Mouse (Mus musculus) heart, adult 2 months (tissue): ENCODE measurements around the gene Nup210. TPM values are rescaled to one million over a fixed set of nuclear protein-coding genes. Genes with fewer than 3 reads are reported as not detected.

Experiments used
- DNase-seq, 2 experiments: peaks; one replicate each; pipeline ENCODE4 v3.0.0; 2021
- H3K27ac ChIP-seq: fragments of 200-600 bp; 2 replicates; pipeline ENCODE4 v1.8.1; 2022
- H3K27me3 ChIP-seq: fragments of 200-500 bp; 2 replicates; pipeline ENCODE4 v1.6.1; 2012; ENCODE audit warnings: mild to moderate bottlenecking, low read length, inconsistent platforms, mixed read lengths; ENCODE audit not compliant: control insufficient read depth, insufficient read depth
- H3K36me3 ChIP-seq: fragments of 200-500 bp; 2 replicates; pipeline ENCODE4 v1.6.1; 2012; ENCODE audit warnings: low read length, inconsistent platforms; ENCODE audit not compliant: control insufficient read depth, insufficient read depth
- H3K4me1 ChIP-seq: fragments of 200-500 bp; 2 replicates; pipeline ENCODE4 v1.6.1; 2011; ENCODE audit warnings: low read length; ENCODE audit not compliant: control insufficient read depth, insufficient read depth
- H3K4me3 ChIP-seq: fragments of 200-600 bp; 2 replicates; pipeline ENCODE4 v1.8.1; 2022
- H3K79me2 ChIP-seq: fragments of 200-500 bp; replicated peaks from 2 replicates; pipeline ENCODE4 v1.6.1; 2012; ENCODE audit warnings: mild to moderate bottlenecking, inconsistent platforms, low read length, moderate library complexity, mixed read lengths; ENCODE audit not compliant: control insufficient read depth, insufficient read depth
- H3K9ac ChIP-seq: fragments of 200-500 bp; 2 replicates; pipeline ENCODE4 v1.6.1; 2012; ENCODE audit warnings: low read depth, mild to moderate bottlenecking, control low read depth, inconsistent platforms, low read length, mixed read lengths
- CTCF ChIP-seq: fragments of 200-600 bp; IDR thresholded peaks from 2 replicates; pipeline ENCODE4 v1.8.1; 2022; ENCODE audit warnings: antibody characterized with exemption, mild to moderate bottlenecking, moderate library complexity
- EP300 ChIP-seq: fragments of 200-500 bp; IDR thresholded peaks from 2 replicates; pipeline ENCODE4 v1.6.1; 2011; ENCODE audit warnings: low read depth, low read length, control low read depth; ENCODE audit not compliant: insufficient read depth
- POLR2A ChIP-seq: fragments of 200-500 bp; IDR thresholded peaks from 2 replicates; pipeline ENCODE4 v1.6.1; 2011; ENCODE audit warnings: mild to moderate bottlenecking, low read depth, low read length, control low read depth; ENCODE audit not compliant: insufficient read depth
- WGBS: fragments of 180-500 bp; shearing (Covaris S2); methylation state at CpG from one replicate; pipeline ENCODE4 v1.1.7; 2018; 5-methylcytosine and 5-hydroxymethylcytosine counted together
- intact Hi-C: fragments of 180-260 bp; cut with DNase I; formaldehyde crosslinking; loops from one replicate; pipeline ENCODE4 v1.15.1; 2025
- polyA plus RNA-seq: library from polyadenylated mRNA; depleted of rRNA; stranded (reverse); fragments of >200 nt; gene quantifications from 2 replicates; pipeline ENCODE4 v1.2.3, GENCODE M21; 2012
- total RNA-seq, 2 experiments: library from RNA; stranded (reverse); gene quantifications; 2 replicates each; pipeline ENCODE4 v1.2.3; 2021

Nup210 gene
- total and polyA plus RNA-seq, 3 experiments, result 2.5 to 6.4 (median 3.4) TPM

- no peak overlapping the region for H3K27ac ChIP-seq
- intact Hi-C loops, result no loop called here
- TF ChIP-seq EP300 (no peak), CTCF (no peak), POLR2A (no peak)
- H3K79me2 ChIP-seq, result no peaks in the 10 kb centered on the region
- H3K27me3 ChIP-seq, result no peaks in the 10 kb centered on the region
- no peak overlapping the region for H3K4me3 ChIP-seq
- H3K36me3 ChIP-seq, result no peaks in the 10 kb centered on the region
- no peak overlapping the region for H3K9ac ChIP-seq
- no peak for DNase-seq
- H3K4me1 ChIP-seq, result no peaks in the 10 kb centered on the region
- WGBS, result 83% methylated on average over 7 of the region's 7 CpGs
Observed at GRCm38 (mm10) chr6:91016600-91017230, 99.9 kb downstream of the Nup210 start.

- no peaks in the 10 kb centered on the region for H3K4me1 ChIP-seq
- no peak overlapping the region for H3K9ac ChIP-seq
- intact Hi-C loops, result no loop called here
Observed at GRCm38 (mm10) chr6:91014198-91014958, 102.3 kb downstream of the Nup210 start.

GRCm38 (mm10) chr6:91012458-91012857, 104.2 kb downstream of the Nup210 start:
- no peak overlapping the region for H3K4me3 ChIP-seq
- H3K4me1 ChIP-seq, result no peaks in the 10 kb centered on the region
- H3K36me3 ChIP-seq, result no peaks in the 10 kb centered on the region
- TF ChIP-seq POLR2A (no peak), EP300 (no peak), CTCF (no peak)
- H3K9ac ChIP-seq, result no peak overlapping the region
- H3K79me2 ChIP-seq, result no peaks in the 10 kb centered on the region
- intact Hi-C loops, result no loop called here
- no peak overlapping the region for H3K27ac ChIP-seq
- no peaks in the 10 kb centered on the region for H3K27me3 ChIP-seq
- WGBS, result 66% methylated on average over 3 of the region's 3 CpGs
- no peak for DNase-seq

More at GRCm38 (mm10) chr6:91014198-91014958, 102.3 kb downstream of the Nup210 start:
- Histone ChIP-seq H3K27ac (no peak overlapping the region), H3K79me2 (no peaks in the 10 kb centered on the region), H3K4me3 (no peak overlapping the region), H3K36me3 (no peaks in the 10 kb centered on the region), H3K27me3 (no peaks in the 10 kb centered on the region)
- 69% methylated on average over 9 of the region's 9 CpGs for WGBS
- no peak for DNase-seq
- no peak for TF ChIP-seq EP300
- no peak for TF ChIP-seq POLR2A
- no peak for TF ChIP-seq CTCF

GRCm38 (mm10) chr6:91011568-91011967, 105.1 kb downstream of the Nup210 start:
- no peak for DNase-seq
- Histone ChIP-seq H3K4me1 (no peaks in the 10 kb centered on the region), H3K27me3 (no peaks in the 10 kb centered on the region), H3K4me3 (no peak overlapping the region), H3K27ac (no peak overlapping the region), H3K9ac (no peak overlapping the region), H3K79me2 (no peaks in the 10 kb centered on the region), H3K36me3 (no peaks in the 10 kb centered on the region)
- intact Hi-C loops, result no loop called here
- WGBS, result 49% methylated on average over 4 of the region's 4 CpGs
- TF ChIP-seq POLR2A, result no peak
- no peak for TF ChIP-seq CTCF
- TF ChIP-seq EP300, result no peak

- intact Hi-C loops, result no loop called here
Observed at GRCm38 (mm10) chr6:91008284-91008830, 108.3 kb downstream of the Nup210 start.

GRCm38 (mm10) chr6:91007207-91007606, 109.4 kb downstream of the Nup210 start:
- 51% methylated on average over 2 of the region's 2 CpGs for WGBS
- Histone ChIP-seq H3K27ac (no peak overlapping the region), H3K9ac (no peak overlapping the region), H3K4me1 (no peaks in the 10 kb centered on the region), H3K36me3 (no peaks in the 10 kb centered on the region), H3K27me3 (no peaks in the 10 kb centered on the region), H3K79me2 (no peaks in the 10 kb centered on the region), H3K4me3 (no peak overlapping the region)
- intact Hi-C loops, result no loop called here
- TF ChIP-seq CTCF, result no peak
- no peak for TF ChIP-seq EP300
- no peak for TF ChIP-seq POLR2A
- DNase-seq, result no peak

More at GRCm38 (mm10) chr6:91008284-91008830, 108.3 kb downstream of the Nup210 start:
- no peak overlapping the region for H3K27ac ChIP-seq
- no peaks in the 10 kb centered on the region for H3K36me3 ChIP-seq
- H3K9ac ChIP-seq, result no peak overlapping the region
- 89% methylated on average over 3 of the region's 3 CpGs for WGBS
- TF ChIP-seq CTCF (no peak), POLR2A (no peak), EP300 (no peak)
- H3K27me3 ChIP-seq, result no peaks in the 10 kb centered on the region
- DNase-seq, result no peak
- no peaks in the 10 kb centered on the region for H3K4me1 ChIP-seq
- H3K4me3 ChIP-seq, result no peak overlapping the region
- no peaks in the 10 kb centered on the region for H3K79me2 ChIP-seq
